Mouse (Mus musculus) midbrain, embryonic 11.5 days (tissue): ENCODE measurements around the gene Med17. TPM values are rescaled to one million over a fixed set of nuclear protein-coding genes. Genes with fewer than 3 reads are reported as not detected.
A peak's percentile ranks its signal among the peaks of the same experiment; 100 is the strongest.

Source experiments
- ATAC-seq: fragments of 200-750 bp; cut with Nextera tagmentation; 2 replicates; pipeline ENCODE4 v1.8.0; 2017; ENCODE audit warnings: moderate TSS enrichment, moderate library complexity; ENCODE audit not compliant: low FRiP score
- DNase-seq: peaks from one replicate; pipeline ENCODE4 v3.0.0; 2015; ENCODE audit warnings: low spot score; ENCODE audit errors: missing footprints
- H3K27ac ChIP-seq: fragments of 300-500 bp; sonication (generic); 2 replicates; pipeline ENCODE4 v1.5.1; 2014; ENCODE audit warnings: low read depth, low read length
- H3K27me3 ChIP-seq: fragments of 300-500 bp; sonication (generic); 2 replicates; pipeline ENCODE4 v1.6.1; 2014; ENCODE audit warnings: mild to moderate bottlenecking, low read length, moderate library complexity, mixed read lengths; ENCODE audit not compliant: control insufficient read depth, insufficient read depth
- H3K36me3 ChIP-seq: fragments of 300-500 bp; sonication (generic); 2 replicates; pipeline ENCODE4 v1.6.1; 2014; ENCODE audit warnings: mild to moderate bottlenecking, low read length, moderate library complexity, mixed read lengths; ENCODE audit not compliant: control insufficient read depth, insufficient read depth
- H3K4me1 ChIP-seq: fragments of 300-500 bp; sonication (generic); 2 replicates; pipeline ENCODE4 v1.6.1; 2014; ENCODE audit warnings: low read length; ENCODE audit not compliant: control insufficient read depth, insufficient read depth
- H3K4me2 ChIP-seq: fragments of 300-500 bp; sonication (generic); 2 replicates; pipeline ENCODE4 v1.6.1; 2014; ENCODE audit warnings: mild to moderate bottlenecking, moderate library complexity
- H3K4me3 ChIP-seq: fragments of 300-500 bp; sonication (generic); 2 replicates; pipeline ENCODE4 v1.5.1; 2014; ENCODE audit warnings: low read depth, low read length
- H3K9ac ChIP-seq: fragments of 300-500 bp; sonication (generic); 2 replicates; pipeline ENCODE4 v1.6.1; 2014; ENCODE audit warnings: low read length
- H3K9me3 ChIP-seq: fragments of 300-500 bp; sonication (generic); 2 replicates; pipeline ENCODE4 v1.6.1; 2016; ENCODE audit warnings: low read length; ENCODE audit not compliant: control insufficient read depth
- WGBS: fragments of 180-500 bp; shearing (Covaris S2); extraction: QIAGEN DNeasy Blood & Tissue Kit; methylation state at CpG from one replicate; pipeline ENCODE4 v1.1.7; 2014; 5-methylcytosine and 5-hydroxymethylcytosine counted together
- polyA plus RNA-seq: library from polyadenylated mRNA; unstranded; fragments of >200 nt; fragmentation: Nextera tagmentation; extraction: Ambion mirVana; gene quantifications from 2 replicates; pipeline ENCODE4 v1.2.1, GENCODE M21; 2014

The Med17 gene
- polyA plus RNA-seq, 1 experiment from 2014 or later = 48.9 TPM

GRCm38 (mm10) chr9:15298451-15298850 is 18.7 kb upstream of the Med17 start:
- H3K9ac ChIP-seq = no peak overlapping the region
- no peak overlapping the region for H3K27ac ChIP-seq
- H3K4me1 ChIP-seq = no peaks in the 10 kb centered on the region
- DNase-seq (no peak), ATAC-seq (no peak)
- H3K36me3 ChIP-seq = no peaks in the 10 kb centered on the region
- no peak overlapping the region for H3K4me3 ChIP-seq
- 80% methylated on average over 2 of the region's 2 CpGs for WGBS
- H3K27me3 ChIP-seq = no peaks in the 10 kb centered on the region
- no peaks in the 10 kb centered on the region for H3K9me3 ChIP-seq
- H3K4me2 ChIP-seq = no peak overlapping the region

- H3K36me3 ChIP-seq = no peaks in the 10 kb centered on the region
- no peak for ATAC-seq
- DNase-seq = no peak
- 87% methylated on average over 7 of the region's 7 CpGs for WGBS
- H3K4me1 ChIP-seq = no peaks in the 10 kb centered on the region
- H3K4me3 ChIP-seq = no peak overlapping the region
- H3K9me3 ChIP-seq = no peaks in the 10 kb centered on the region
- no peak overlapping the region for H3K9ac ChIP-seq
- no peaks in the 10 kb centered on the region for H3K27me3 ChIP-seq
- no peak overlapping the region for H3K4me2 ChIP-seq
- H3K27ac ChIP-seq = no peak overlapping the region
Measured at GRCm38 (mm10) chr9:15297112-15297511, 17.4 kb upstream of the Med17 start.

GRCm38 (mm10) chr9:15289251-15289650 is 9.5 kb upstream of the Med17 start:
- DNase-seq (no peak), ATAC-seq (no peak)
- Histone ChIP-seq H3K27me3 (no peaks in the 10 kb centered on the region), H3K4me2 (no peak overlapping the region), H3K4me1 (no peaks in the 10 kb centered on the region), H3K36me3 (no peaks in the 10 kb centered on the region), H3K9me3 (no peaks in the 10 kb centered on the region), H3K4me3 (no peak overlapping the region), H3K27ac (no peak overlapping the region), H3K9ac (no peak overlapping the region)
- WGBS = 88% methylated on average over 6 of the region's 6 CpGs

GRCm38 (mm10) chr9:15288402-15288801 is 8.7 kb upstream of the Med17 start:
- Histone ChIP-seq H3K9ac (no peak overlapping the region), H3K4me1 (no peaks in the 10 kb centered on the region), H3K4me2 (no peak overlapping the region), H3K4me3 (no peak overlapping the region), H3K27me3 (no peaks in the 10 kb centered on the region), H3K36me3 (no peaks in the 10 kb centered on the region), H3K27ac (no peak overlapping the region), H3K9me3 (no peaks in the 10 kb centered on the region)
- ATAC-seq (no peak), DNase-seq (no peak)
- WGBS = 84% methylated on average over 3 of the region's 3 CpGs

GRCm38 (mm10) chr9:15287846-15288245 is 8.1 kb upstream of the Med17 start:
- Histone ChIP-seq H3K4me1 (no peaks in the 10 kb centered on the region), H3K27ac (no peak overlapping the region), H3K9ac (no peak overlapping the region), H3K9me3 (no peaks in the 10 kb centered on the region), H3K36me3 (no peaks in the 10 kb centered on the region), H3K4me3 (no peak overlapping the region), H3K27me3 (no peaks in the 10 kb centered on the region), H3K4me2 (no peak overlapping the region)
- WGBS = 49% methylated on average over 6 of the region's 6 CpGs
- DNase-seq = no peak
- ATAC-seq = no peak

GRCm38 (mm10) chr9:15285443-15285842 is 5.7 kb upstream of the Med17 start:
- Histone ChIP-seq H3K36me3 (no peaks in the 10 kb centered on the region), H3K27ac (no peak overlapping the region), H3K4me3 (no peak overlapping the region), H3K9ac (no peak overlapping the region), H3K9me3 (no peaks in the 10 kb centered on the region), H3K4me2 (no peak overlapping the region), H3K27me3 (no peaks in the 10 kb centered on the region), H3K4me1 (peaks cover 5% of the 10 kb centered on the region)
- ATAC-seq (no peak), DNase-seq (no peak)
- WGBS = 66% methylated on average over 3 of the region's 3 CpGs

GRCm38 (mm10) chr9:15280491-15280879 is 754 bp upstream of the Med17 start:
- 56% methylated on average over 5 of the region's 5 CpGs for WGBS
- peak overlapping the region; percentile 97 for H3K9ac ChIP-seq
- DNase-seq = no peak

GRCm38 (mm10) chr9:15279139-15279648 is 537 bp downstream of the Med17 start:
- ATAC-seq (no peak), DNase-seq (no peak)
- Histone ChIP-seq H3K4me1 (peaks cover 15% of the 10 kb centered on the region), H3K27ac (peak overlapping the region; percentile 78), H3K4me2 (peak overlapping the region; percentile 79), H3K4me3 (peak overlapping the region; percentile 77), H3K9ac (peak overlapping the region; percentile 97), H3K36me3 (peaks cover 4% of the 10 kb centered on the region; the same call in 1 of the 2 replicates), H3K27me3 (no peaks in the 10 kb centered on the region), H3K9me3 (no peaks in the 10 kb centered on the region)
- 9% methylated on average over 19 of the region's 19 CpGs for WGBS

More at GRCm38 (mm10) chr9:15280491-15280879, 754 bp upstream of the Med17 start:
- peaks cover 1% of the 10 kb centered on the region; the same call in 1 of the 2 replicates for H3K36me3 ChIP-seq
- H3K4me2 ChIP-seq = peak overlapping the region; percentile 79
- ATAC-seq = peak; percentile 26
- H3K9me3 ChIP-seq = no peaks in the 10 kb centered on the region
- peaks cover 15% of the 10 kb centered on the region for H3K4me1 ChIP-seq
- no peak overlapping the region for H3K27ac ChIP-seq
- H3K4me3 ChIP-seq = peak overlapping the region; percentile 77
- no peaks in the 10 kb centered on the region for H3K27me3 ChIP-seq

GRCm38 (mm10) chr9:15278343-15278742 is 1.4 kb downstream of the Med17 start:
- Histone ChIP-seq H3K4me3 (no peak overlapping the region), H3K27me3 (no peaks in the 10 kb centered on the region), H3K36me3 (peaks cover 7% of the 10 kb centered on the region), H3K27ac (no peak overlapping the region), H3K4me1 (peaks cover 15% of the 10 kb centered on the region), H3K9ac (no peak overlapping the region), H3K4me2 (no peak overlapping the region), H3K9me3 (no peaks in the 10 kb centered on the region)
- 88% methylated on average over 3 of the region's 3 CpGs for WGBS
- no peak for ATAC-seq
- no peak for DNase-seq
